Mouse (Mus musculus) large intestine, adult 2 months (tissue): ENCODE data around the gene Nrsn2. TPM values are rescaled to one million over a fixed set of nuclear protein-coding genes. Genes with fewer than 3 reads are reported as not detected.
A peak's percentile ranks its signal among the peaks of the same experiment; 100 is the strongest.

Experiments
- DNase-seq: peaks from one replicate; pipeline ENCODE4 v3.0.0-alpha.2; 2012; ENCODE audit warnings: low read depth, low spot score
- WGBS: fragments of 180-500 bp; shearing (Covaris S2); methylation state at CpG from one replicate; pipeline ENCODE4 v1.1.7; 2018; 5-methylcytosine and 5-hydroxymethylcytosine counted together
- polyA plus RNA-seq: library from polyadenylated mRNA; depleted of rRNA; stranded (reverse); fragments of >200 nt; gene quantifications from 2 replicates; pipeline ENCODE4 v1.2.3, GENCODE M21; 2012; rRNA removed

Nrsn2 gene
- polyA plus RNA-seq: 0.34 and 0.87 TPM in 2 replicates

GRCm38 (mm10) chr2:152376345-152376741 is at the start of gene Nrsn2:
Gene Nrsn2, minus strand, starts transcription at chr2:152376638.
- DNase-seq: no peak
- WGBS: 8% methylated on average over 16 of the region's 16 CpGs

GRCm38 (mm10) chr2:152415786-152416185 is 39.3 kb upstream of the Nrsn2 start:
- 95% methylated on average over 3 of the region's 3 CpGs for WGBS
- DNase-seq: no peak

DNA sequence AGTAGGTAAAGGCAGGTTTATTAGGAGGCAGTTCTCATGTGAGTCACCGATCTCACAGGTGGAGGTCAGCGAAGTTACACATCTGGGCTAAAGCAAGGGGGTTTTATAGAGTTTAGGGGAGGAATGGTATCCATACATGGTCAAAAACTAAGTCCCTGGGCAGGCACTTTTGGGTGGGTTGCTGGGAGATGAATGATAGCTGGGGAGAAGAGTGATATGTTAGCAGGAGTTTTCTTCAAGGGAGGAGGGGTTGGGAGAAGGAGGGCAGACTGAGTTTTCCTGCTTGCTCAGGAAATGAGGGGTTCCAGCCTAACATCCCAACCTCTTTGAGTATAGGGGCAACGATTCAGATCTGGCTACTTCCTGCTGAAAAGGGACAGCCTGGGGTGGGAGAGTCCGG is 38.8 kb upstream of the Nrsn2 start, which contains the start of gene 6820408C15Rik:
6820408C15Rik (plus strand) TSS at position 301 of the 400 bp plus-strand sequence.
- DNase-seq: no peak
- 45% methylated on average over 4 of the region's 4 CpGs for WGBS

GRCm38 (mm10) chr2:152414591-152415165 is 38.2 kb upstream of the Nrsn2 start, which contains the start of gene Zcchc3:
Gene Zcchc3, minus strand, starts transcription at chr2:152415027.
- WGBS: 2% methylated on average over 65 of the region's 65 CpGs
- DNase-seq: no peak

- no peak for DNase-seq
Observed at GRCm38 (mm10) chr2:152413765-152414584, 37.5 kb upstream of the Nrsn2 start.

DNA sequence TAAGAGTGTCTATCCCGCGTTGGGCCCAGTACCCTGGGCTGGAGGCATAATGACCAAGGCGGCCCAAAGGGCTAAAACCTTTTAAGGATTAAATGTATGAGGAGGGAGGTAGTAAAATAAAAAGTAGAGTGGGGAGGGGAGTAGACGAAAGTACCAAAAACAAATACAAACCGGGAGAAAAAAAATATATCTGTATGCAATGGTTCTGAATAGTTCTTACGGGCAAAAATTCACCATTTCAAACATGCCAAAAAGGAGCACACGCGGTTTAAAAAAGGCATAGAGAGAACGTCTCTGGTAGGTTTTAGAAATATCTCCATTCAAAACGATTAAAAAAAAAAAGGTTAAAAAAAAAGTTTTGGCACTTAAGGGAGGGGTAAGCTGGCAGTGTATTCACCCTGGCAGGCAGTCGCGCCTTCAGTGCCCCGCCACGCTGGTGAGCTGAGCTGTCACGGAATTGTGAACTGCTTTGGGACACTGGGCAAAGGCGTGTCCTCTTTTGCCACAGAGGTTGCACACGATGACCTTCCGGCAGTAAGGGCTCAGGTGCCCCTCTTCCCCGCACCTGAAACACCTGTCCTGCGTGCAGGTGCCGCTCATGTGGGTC is 36.8 kb upstream of the Nrsn2 start:
- DNase-seq: no peak
- whole genome bisulfite sequencing: 40% methylated on average over 21 of the region's 21 CpGs

More at GRCm38 (mm10) chr2:152413765-152414584, 37.5 kb upstream of the Nrsn2 start:
- WGBS: 7% methylated on average over 85 of the region's 86 CpGs

GRCm38 (mm10) chr2:152412526-152413157 is 36.2 kb upstream of the Nrsn2 start:
- WGBS: 53% methylated on average over 15 of the region's 15 CpGs
- DNase-seq: no peak

GRCm38 (mm10) chr2:152411471-152411870 is 35.0 kb upstream of the Nrsn2 start:
- DNase-seq: no peak
- 67% methylated on average over 7 of the region's 7 CpGs for WGBS

GRCm38 (mm10) chr2:152410971-152411371 is 34.5 kb upstream of the Nrsn2 start:
- DNase-seq: no peak
- WGBS: 48% methylated on average over 15 of the region's 15 CpGs

DNA sequence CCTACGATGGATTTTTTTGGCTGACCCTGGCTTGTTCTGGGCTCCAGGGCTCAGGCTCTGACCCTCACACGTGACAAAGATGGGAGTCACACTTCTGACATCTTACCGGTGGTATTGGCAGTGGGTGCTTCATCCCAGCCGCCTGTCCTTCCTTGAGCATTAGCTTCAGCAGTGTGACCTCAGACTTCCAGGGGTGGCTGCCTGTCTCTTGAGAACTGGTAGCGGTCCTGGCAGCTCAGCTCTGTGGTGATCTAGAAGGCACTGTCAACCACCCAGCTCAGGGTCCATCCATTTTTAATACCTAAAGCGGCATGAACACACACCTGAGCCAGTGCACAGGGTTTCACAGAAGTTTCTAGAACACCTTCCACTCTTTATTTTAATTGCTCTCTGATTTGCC is 33.3 kb upstream of the Nrsn2 start:
- WGBS: 77% methylated on average over 6 of the region's 6 CpGs
- DNase-seq: no peak

- peak; percentile 50 for DNase-seq
Observed at GRCm38 (mm10) chr2:152406126-152406525, 29.7 kb upstream of the Nrsn2 start.

DNA sequence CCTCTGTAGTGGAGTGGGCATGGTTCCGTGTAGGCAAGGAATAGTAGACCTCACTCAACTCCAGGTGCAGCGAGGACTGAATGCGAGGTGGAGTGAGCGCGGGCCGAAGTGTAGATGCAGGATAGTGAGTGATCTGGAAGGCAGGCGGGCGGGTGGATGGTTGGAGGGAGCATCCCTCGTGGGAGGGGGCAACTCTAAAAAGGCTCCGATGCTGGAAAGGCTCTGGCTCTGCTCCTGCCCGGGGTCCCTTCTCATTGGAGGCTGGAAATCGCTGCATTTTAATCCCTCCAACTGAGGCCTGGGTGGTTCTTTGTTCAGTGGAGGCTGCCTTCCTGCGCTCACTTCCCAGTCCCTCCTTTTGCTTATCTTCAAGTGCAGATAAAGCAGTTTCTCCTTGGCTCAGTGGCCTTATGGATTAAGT is 22.7 kb upstream of the Nrsn2 start:
- no peak for DNase-seq
- 8% methylated on average over 13 of the region's 13 CpGs for WGBS

More at GRCm38 (mm10) chr2:152406126-152406525, 29.7 kb upstream of the Nrsn2 start:
- WGBS: under 1% methylated on average over 19 of the region's 19 CpGs

GRCm38 (mm10) chr2:152398691-152399090 is 22.3 kb upstream of the Nrsn2 start:
- peak; percentile 78 for DNase-seq
- under 1% methylated on average over 38 of the region's 38 CpGs for WGBS

- DNase-seq: peak; percentile 56
- WGBS: under 1% methylated on average over 82 of the region's 104 CpGs
Observed at GRCm38 (mm10) chr2:152397680-152398435, 21.4 kb upstream of the Nrsn2 start, which contains the start of gene Sox12. Gene Sox12, minus strand, starts transcription at chr2:152398063.

DNA sequence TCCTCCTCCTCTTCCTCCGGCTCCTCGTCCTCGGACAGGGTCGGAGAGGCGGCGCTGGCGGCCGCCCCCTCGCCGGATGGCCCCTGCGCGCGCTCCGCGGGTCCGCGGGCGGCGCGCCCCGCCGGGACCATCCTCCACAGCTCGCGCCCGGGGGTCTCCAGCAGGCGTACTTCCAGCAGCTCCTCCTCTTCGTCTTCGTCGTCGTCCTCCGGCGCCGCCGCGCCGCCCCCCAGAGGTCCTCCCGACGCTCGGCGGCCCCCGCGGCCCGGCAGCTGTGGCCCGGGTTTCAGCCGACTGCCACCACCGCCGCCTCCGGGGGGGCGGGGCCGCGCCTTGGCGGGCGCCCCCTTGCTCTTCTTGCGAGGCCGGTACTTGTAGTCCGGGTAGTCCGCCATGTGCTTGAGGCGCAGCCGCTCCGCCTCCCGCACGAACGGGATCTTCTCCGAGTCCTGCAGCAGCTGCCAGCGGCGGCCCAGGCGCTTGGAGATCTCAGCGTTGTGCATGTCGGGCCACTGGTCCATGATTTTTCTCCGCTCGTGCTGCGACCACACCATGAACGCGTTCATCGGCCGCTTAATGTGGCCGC is 20.7 kb upstream of the Nrsn2 start:
- no peak for DNase-seq
- under 1% methylated on average over 77 of the region's 77 CpGs for WGBS

DNA sequence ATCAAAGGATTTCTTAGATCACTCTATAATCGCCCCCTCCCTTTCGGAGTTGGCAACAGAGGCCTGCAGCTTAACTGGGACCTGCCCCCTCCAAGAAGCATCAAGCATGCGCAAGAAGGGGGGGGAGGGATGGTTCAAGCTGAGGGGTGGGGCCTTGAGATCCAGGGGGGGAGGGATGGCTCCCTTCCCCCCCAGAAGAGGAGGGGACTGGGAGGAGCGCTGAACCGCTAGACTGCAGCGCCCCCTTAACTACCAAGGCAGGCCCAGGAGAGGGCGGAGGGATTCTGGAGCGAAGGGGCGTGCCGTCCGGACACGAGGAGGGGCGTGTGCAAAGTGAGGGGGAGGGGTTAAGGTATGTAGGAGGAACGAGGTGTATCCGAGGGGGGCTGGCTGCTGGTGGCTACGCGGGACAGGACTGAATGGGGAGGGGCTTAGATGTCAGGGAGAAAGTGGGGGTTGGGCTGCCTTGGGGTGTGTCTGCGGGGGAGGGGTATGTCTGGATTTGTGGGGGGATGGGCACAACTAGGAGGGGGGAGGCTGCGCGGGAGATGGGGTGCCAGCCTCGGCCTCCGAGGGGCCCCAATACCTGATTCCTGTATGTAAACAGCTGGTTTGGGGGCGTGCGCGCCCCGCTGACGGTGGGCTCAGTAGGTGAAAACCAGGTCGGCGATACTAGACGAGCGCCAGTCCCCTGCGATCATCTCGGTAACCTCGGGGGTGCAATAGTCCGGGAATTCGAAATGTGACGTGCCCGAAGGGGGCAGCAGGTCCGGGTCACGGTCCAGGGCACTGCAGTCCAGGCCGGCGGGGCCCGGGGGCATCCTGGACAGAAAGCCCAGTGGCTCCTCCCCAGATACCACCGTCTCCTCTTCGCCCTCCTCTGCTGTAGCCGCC is 19.9 kb upstream of the Nrsn2 start:
- no peak for DNase-seq
- WGBS: 3% methylated on average over 46 of the region's 46 CpGs

- no peak for DNase-seq
- WGBS: 62% methylated on average over 13 of the region's 13 CpGs
Observed at GRCm38 (mm10) chr2:152395271-152395920, 19.0 kb upstream of the Nrsn2 start.
